Mouse (Mus musculus) cerebellum, adult 2 months (tissue): ENCODE measurements at regions not wholly inside any gene's neighbourhood (a gene's known extent, or its start where the extent isn't known, plus 50 kb on each side); places are given as distances from the start of the nearest gene placed in this dataset.

Experiments
- DNase-seq, 2 experiments: peaks; one replicate each; pipeline ENCODE4 v3.0.0; 2021
- H3K27ac ChIP-seq: fragments of 200-500 bp; 2 replicates; pipeline ENCODE4 v1.5.1; 2012; ENCODE audit warnings: low read length, control low read depth, inconsistent platforms; ENCODE audit not compliant: insufficient read depth
- H3K27me3 ChIP-seq: fragments of 200-500 bp; 2 replicates; pipeline ENCODE4 v1.6.1; 2012; ENCODE audit warnings: inconsistent platforms, mild to moderate bottlenecking, low read length, moderate library complexity; ENCODE audit not compliant: control insufficient read depth, insufficient read depth
- H3K4me1 ChIP-seq: fragments of 200-500 bp; 2 replicates; pipeline ENCODE4 v1.6.1; 2011; ENCODE audit warnings: low read length; ENCODE audit not compliant: control insufficient read depth, insufficient read depth
- H3K4me3 ChIP-seq: fragments of 200-500 bp; replicated peaks from 2 replicates; pipeline ENCODE3; 2011; ENCODE audit warnings: mild to moderate bottlenecking, low read depth, low read length, control low read depth; ENCODE audit not compliant: insufficient read depth
- CTCF ChIP-seq: fragments of 200-500 bp; IDR thresholded peaks from 2 replicates; pipeline ENCODE4 v1.5.1; 2011; ENCODE audit warnings: low read depth, mild to moderate bottlenecking, control low read depth, low read length, moderate library complexity, borderline replicate concordance; ENCODE audit not compliant: insufficient read depth
- POLR2A ChIP-seq: fragments of 200-500 bp; IDR thresholded peaks from 2 replicates; pipeline ENCODE4 v1.6.1; 2011; ENCODE audit warnings: low read length, control low read depth, borderline replicate concordance; ENCODE audit not compliant: insufficient read depth
- WGBS: fragments of 180-500 bp; shearing (Covaris S2); methylation state at CpG from one replicate; pipeline ENCODE4 v1.1.7; 2018; 5-methylcytosine and 5-hydroxymethylcytosine counted together

DNA sequence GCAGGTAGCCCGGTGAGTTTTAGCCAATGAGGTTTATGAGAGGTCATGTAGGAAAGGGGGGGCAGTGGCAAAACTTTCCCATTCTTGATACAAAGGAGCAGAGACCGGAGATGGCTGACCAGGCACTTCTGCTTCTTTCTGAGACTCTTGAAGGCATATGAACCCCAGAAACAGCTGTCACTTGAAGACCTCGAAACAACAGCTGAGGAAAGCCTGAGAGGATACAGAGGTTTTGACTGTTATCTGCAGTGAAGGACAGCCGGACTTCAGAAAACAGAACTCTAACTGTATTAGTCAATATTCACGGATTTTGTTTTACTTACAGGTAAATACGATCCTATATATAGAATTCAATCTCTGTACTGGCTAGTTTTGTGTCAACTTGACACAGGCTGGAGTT is 50.0 kb upstream of the Tiparp start:
- Histone ChIP-seq H3K4me3 (no peak overlapping the region), H3K27me3 (no peaks in the 10 kb centered on the region), H3K27ac (no peak overlapping the region), H3K4me1 (no peaks in the 10 kb centered on the region)
- 90% methylated on average over 6 of the region's 6 CpGs for WGBS
- no peak for DNase-seq
- TF ChIP-seq CTCF: no peak
- no peak for TF ChIP-seq POLR2A

DNA sequence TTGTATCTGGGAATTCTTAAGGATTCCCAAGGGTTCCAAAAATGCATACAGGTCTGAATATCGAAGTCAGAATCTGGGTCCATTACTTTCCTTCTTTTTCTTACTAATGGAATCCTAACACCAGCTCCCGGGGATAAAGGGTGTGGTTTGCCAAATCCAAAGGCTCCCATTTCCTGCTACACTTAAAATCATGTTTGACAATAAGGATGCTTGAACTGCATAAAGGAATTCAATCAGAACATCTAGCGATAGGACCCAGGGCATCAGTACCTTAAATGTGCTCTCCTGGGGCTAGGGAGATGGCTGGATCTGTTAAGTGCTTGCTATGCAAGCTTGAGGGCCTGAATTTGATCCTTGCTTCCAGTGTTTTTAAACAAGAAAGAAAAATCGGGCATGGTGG is 51.1 kb upstream of the Tiparp start:
- TF ChIP-seq POLR2A: no peak
- no peak for TF ChIP-seq CTCF
- H3K27me3 ChIP-seq: no peaks in the 10 kb centered on the region
- no peak overlapping the region for H3K27ac ChIP-seq
- WGBS: 80% methylated on average over 4 of the region's 4 CpGs
- H3K4me3 ChIP-seq: no peak overlapping the region
- no peak for DNase-seq
- no peaks in the 10 kb centered on the region for H3K4me1 ChIP-seq

DNA sequence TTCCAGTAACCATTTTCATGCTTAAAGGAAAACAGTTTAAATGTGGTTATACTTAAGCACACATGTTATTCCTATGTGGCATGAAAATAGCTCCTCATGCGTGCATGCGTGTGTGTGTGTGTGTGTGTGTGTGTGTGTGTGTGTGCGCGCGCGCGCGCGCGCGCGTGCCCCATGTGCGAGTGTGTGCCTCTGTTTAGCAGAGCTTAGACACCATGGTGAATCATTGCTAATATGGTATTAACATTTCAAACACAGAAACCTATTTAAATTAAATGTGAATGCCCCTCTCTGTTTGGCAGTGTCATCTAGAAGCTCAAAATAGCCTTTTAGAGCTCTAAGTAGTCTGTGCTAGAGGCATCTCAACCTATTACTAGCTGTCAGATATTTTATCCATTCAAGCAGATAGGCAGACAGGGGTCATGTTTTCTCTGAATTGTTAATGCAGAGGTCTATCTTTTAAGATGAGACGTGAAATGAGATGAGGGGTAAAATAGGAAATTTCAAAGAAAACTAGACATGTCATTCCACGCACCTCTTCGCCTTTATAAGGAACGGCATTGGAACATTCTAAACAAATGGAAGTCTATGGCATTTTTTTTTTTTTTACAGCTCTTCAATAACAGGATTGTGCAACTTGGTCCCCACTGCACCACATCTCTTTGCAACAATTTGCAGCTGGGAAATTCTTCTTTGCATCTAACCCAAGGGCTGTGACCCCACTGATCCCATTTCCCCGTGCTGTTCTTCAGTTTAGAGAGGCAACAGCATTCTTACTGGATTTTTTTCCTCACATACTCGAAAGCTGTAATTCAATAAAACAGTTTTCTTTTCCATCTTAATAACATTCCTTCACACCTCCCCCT is 51.9 kb upstream of the Tiparp start:
- WGBS: 92% methylated on average over 19 of the region's 19 CpGs
- TF ChIP-seq POLR2A (no peak), CTCF (no peak)

DNA sequence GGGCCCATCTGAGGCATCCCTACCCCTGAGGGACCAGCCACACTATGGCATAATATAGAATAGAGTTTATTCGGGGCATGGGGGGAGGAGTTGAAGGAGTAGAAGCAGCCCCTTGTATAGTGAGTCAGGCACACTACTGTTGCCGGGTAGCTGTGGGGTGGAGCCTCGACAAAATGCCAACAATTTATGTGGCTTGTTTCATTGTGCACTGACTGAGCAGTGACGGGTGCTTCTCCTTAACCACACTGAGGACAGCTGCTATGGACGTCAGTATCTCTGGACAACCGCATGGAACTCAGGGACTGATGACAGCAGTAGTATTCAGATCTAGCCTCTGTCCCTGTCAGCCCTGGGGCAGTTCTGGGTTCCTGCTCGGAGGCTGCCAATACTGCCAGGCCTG is 53.6 kb upstream of the Tiparp start:
- no peak for DNase-seq
- TF ChIP-seq CTCF (no peak), POLR2A (no peak)
- Histone ChIP-seq H3K4me3 (no peak overlapping the region), H3K27me3 (no peaks in the 10 kb centered on the region), H3K4me1 (no peaks in the 10 kb centered on the region), H3K27ac (no peak overlapping the region)
- WGBS: 25% methylated on average over 7 of the region's 7 CpGs

More for the DNA sequence above, 51.9 kb upstream of the Tiparp start:
- no peak for DNase-seq
- Histone ChIP-seq H3K27me3 (no peaks in the 10 kb centered on the region), H3K4me3 (no peak overlapping the region), H3K27ac (no peak overlapping the region), H3K4me1 (no peaks in the 10 kb centered on the region)

DNA sequence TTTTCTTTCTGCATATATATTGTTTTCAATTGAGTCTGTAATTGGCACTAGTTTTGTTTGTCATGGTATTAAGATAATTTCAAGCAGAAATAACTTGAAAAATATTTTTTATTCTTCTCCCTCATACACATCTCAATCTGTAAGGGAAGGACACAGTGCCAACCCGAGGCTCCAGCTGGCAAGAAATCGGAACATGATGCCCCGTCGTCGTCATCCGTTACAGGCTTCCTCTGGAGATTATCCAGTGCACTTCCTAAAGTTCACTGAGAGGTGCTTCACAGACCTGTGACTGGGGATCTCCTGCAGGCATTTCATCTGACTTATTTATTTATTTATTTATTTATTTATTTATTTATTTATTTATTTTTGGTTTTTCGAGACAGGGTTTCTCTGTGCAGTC is 56.4 kb upstream of the Tiparp start:
- TF ChIP-seq CTCF (no peak), POLR2A (no peak)
- H3K4me3 ChIP-seq: no peak overlapping the region
- DNase-seq: no peak
- no peak overlapping the region for H3K27ac ChIP-seq
- 29% methylated on average over 7 of the region's 7 CpGs for WGBS
- no peaks in the 10 kb centered on the region for H3K4me1 ChIP-seq
- H3K27me3 ChIP-seq: no peaks in the 10 kb centered on the region

DNA sequence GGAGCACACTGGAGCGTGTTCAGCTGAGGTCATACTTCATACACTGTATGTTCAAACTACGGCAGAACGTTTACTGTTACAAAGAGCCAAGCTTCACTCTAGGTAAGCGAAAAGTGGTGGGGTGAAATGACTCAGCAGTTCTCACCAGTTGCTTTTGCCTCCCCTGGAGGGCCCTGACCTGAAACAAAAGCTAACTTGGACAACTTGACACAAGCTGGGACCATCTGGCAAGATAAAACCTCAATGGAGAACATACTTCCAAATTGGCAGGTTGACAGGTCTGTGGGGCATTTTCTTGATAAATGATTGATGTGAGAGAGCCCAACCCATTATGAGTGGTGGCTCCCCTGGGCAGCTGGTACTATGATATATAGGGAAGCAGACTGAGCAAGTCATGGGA is 59.0 kb upstream of the Tiparp start:
- TF ChIP-seq POLR2A (no peak), CTCF (no peak)
- WGBS: 57% methylated on average over 4 of the region's 4 CpGs
- H3K4me1 ChIP-seq: no peaks in the 10 kb centered on the region

DNA sequence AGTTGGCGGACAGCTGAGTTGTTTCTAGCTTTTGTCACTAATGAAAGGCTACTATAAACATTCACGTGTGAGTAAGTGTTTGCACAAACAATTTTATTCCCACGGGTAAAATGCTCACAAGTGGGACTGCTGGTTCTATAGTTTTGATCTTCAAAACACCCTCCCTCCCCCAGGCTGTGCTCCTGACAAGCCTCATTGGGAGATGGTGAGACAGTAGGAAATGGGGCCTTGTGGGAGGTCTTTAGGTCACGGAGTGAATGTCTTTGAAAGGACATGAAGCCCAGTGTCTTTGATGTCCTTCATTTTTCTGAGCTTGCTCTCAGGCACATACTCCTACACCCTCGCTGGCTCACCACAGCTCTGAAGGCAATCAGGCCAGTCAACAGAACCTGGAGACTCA is 63.4 kb upstream of the Tiparp start:
- WGBS: 72% methylated on average over 5 of the region's 5 CpGs
- Histone ChIP-seq H3K4me1 (no peaks in the 10 kb centered on the region), H3K27ac (no peak overlapping the region), H3K4me3 (no peak overlapping the region), H3K27me3 (no peaks in the 10 kb centered on the region)
- DNase-seq: no peak
- TF ChIP-seq POLR2A (no peak), CTCF (no peak)

More for the DNA sequence above, 59.0 kb upstream of the Tiparp start:
- no peaks in the 10 kb centered on the region for H3K27me3 ChIP-seq
- no peak overlapping the region for H3K4me3 ChIP-seq
- no peak overlapping the region for H3K27ac ChIP-seq
- DNase-seq: no peak

DNA sequence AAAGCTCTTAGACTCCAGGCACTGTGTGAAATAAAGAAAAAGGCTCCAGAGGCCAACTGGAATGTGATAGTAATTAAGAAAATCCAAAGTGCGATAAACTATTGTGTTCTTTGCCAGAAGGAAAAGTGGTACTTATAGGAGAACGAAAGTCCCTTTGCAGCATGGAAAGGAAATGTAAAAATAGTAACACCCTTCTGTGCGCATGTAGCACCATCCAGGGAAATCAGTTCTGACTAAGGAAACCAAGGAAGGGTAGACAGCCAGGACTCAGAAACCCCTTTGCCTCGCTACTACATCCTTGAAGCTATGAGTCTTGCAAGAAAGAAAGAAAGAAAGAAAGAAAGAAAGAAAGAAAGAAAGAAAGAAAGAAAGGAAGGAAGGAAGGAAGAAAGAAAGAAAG is 67.3 kb upstream of the Tiparp start:
- WGBS: 70% methylated on average over 4 of the region's 4 CpGs

More for the DNA sequence above, 67.3 kb upstream of the Tiparp start:
- H3K27ac ChIP-seq: no peak overlapping the region
- DNase-seq: no peak
- no peak overlapping the region for H3K4me3 ChIP-seq
- no peak for TF ChIP-seq CTCF
- H3K27me3 ChIP-seq: no peaks in the 10 kb centered on the region
- H3K4me1 ChIP-seq: peaks cover 2% of the 10 kb centered on the region; the same call in 1 of the 2 replicates
